Mouse (Mus musculus): ENCODE measurements around the gene Mast3. TPM values are rescaled to one million over a fixed set of nuclear protein-coding genes. Genes with fewer than 3 reads are reported as not detected.

Gene Mast3
- polyA plus RNA-seq, 1 experiment from 2014 or later, result 18.3 TPM

GRCm38 (mm10) chr8:70798281-70798680 is 6.6 kb downstream of the Mast3 start:
- no peak for ATAC-seq
- WGBS, result 13% methylated on average over 15 of the region's 15 CpGs
- H3K27me3 ChIP-seq, result peaks cover 63% of the 10 kb centered on the region

GRCm38 (mm10) chr8:70797081-70798070 is 7.5 kb downstream of the Mast3 start:
- ATAC-seq, result peak; percentile 80
- Histone ChIP-seq H3K9me3 (no peaks in the 10 kb centered on the region), H3K4me1 (replicated peaks) (peaks cover 44% of the 10 kb centered on the region), H3K9ac (replicated peaks) (peak overlapping the region; percentile 76), H3K4me3 (replicated peaks) (peak overlapping the region; percentile 56), H3K27me3 (peaks cover 54% of the 10 kb centered on the region), H3K36me3 (no peaks in the 10 kb centered on the region), H3K27ac (peak overlapping the region; percentile 39; the same call in 1 of the 2 replicates), H3K4me2 (replicated peaks) (peak overlapping the region; percentile 80)
- WGBS, result under 1% methylated on average over 57 of the region's 57 CpGs

More at GRCm38 (mm10) chr8:70798281-70798680, 6.6 kb downstream of the Mast3 start:
- H3K9ac ChIP-seq (replicated peaks), result no peak overlapping the region
- no peak overlapping the region for H3K27ac ChIP-seq
- peaks cover 36% of the 10 kb centered on the region for H3K4me1 ChIP-seq (replicated peaks)
- H3K4me2 ChIP-seq (replicated peaks), result peak overlapping the region; percentile 80
- H3K4me3 ChIP-seq (replicated peaks), result peak overlapping the region; percentile 56
- H3K9me3 ChIP-seq, result no peaks in the 10 kb centered on the region
- H3K36me3 ChIP-seq, result no peaks in the 10 kb centered on the region

- peak; percentile 7; the same call in 1 of the 2 replicates for ATAC-seq
- H3K9me3 ChIP-seq, result no peaks in the 10 kb centered on the region
- peak overlapping the region; percentile 39 for H3K27ac ChIP-seq
- H3K4me1 ChIP-seq (replicated peaks), result peaks cover 49% of the 10 kb centered on the region
- peak overlapping the region; percentile 56 for H3K4me3 ChIP-seq (replicated peaks)
- H3K4me2 ChIP-seq (replicated peaks), result peak overlapping the region; percentile 80
- H3K36me3 ChIP-seq, result no peaks in the 10 kb centered on the region
- peaks cover 51% of the 10 kb centered on the region for H3K27me3 ChIP-seq
- H3K9ac ChIP-seq (replicated peaks), result peak overlapping the region; percentile 76
- 3% methylated on average over 49 of the region's 54 CpGs for WGBS
These were observed 8.3 kb downstream of the Mast3 start for GRCm38 (mm10) chr8:70796403-70797080.

GRCm38 (mm10) chr8:70795370-70795769 is 9.5 kb downstream of the Mast3 start:
- H3K9me3 ChIP-seq, result no peaks in the 10 kb centered on the region
- 94% methylated on average over 2 of the region's 2 CpGs for WGBS
- H3K4me2 ChIP-seq (replicated peaks), result 0 out of 2 replicates have a peak overlapping the region, but pooled peaks have one; percentile 80
- peaks cover 44% of the 10 kb centered on the region for H3K27me3 ChIP-seq
- H3K4me3 ChIP-seq (replicated peaks), result no peak overlapping the region
- no peak overlapping the region for H3K9ac ChIP-seq (replicated peaks)
- no peak overlapping the region for H3K27ac ChIP-seq
- ATAC-seq, result no peak
- H3K4me1 ChIP-seq (replicated peaks), result peaks cover 56% of the 10 kb centered on the region
- H3K36me3 ChIP-seq, result no peaks in the 10 kb centered on the region

- Histone ChIP-seq H3K4me2 (replicated peaks) (no peak overlapping the region), H3K9me3 (no peaks in the 10 kb centered on the region), H3K27me3 (peaks cover 39% of the 10 kb centered on the region), H3K36me3 (peaks cover 3% of the 10 kb centered on the region; the same call in 1 of the 2 replicates), H3K4me3 (replicated peaks) (no peak overlapping the region), H3K27ac (no peak overlapping the region), H3K4me1 (replicated peaks) (peaks cover 57% of the 10 kb centered on the region), H3K9ac (replicated peaks) (no peak overlapping the region)
- no peak for ATAC-seq
- 94% methylated on average over 2 of the region's 2 CpGs for WGBS
These were observed 10.6 kb downstream of the Mast3 start for GRCm38 (mm10) chr8:70794215-70794614.

- H3K9ac ChIP-seq (replicated peaks), result peak overlapping the region; percentile 77
- WGBS, result under 1% methylated on average over 20 of the region's 20 CpGs
- H3K9me3 ChIP-seq, result no peaks in the 10 kb centered on the region
- peaks cover 52% of the 10 kb centered on the region for H3K4me1 ChIP-seq (replicated peaks)
- peak overlapping the region; percentile 57 for H3K4me3 ChIP-seq (replicated peaks)
- peak overlapping the region; percentile 92 for H3K27ac ChIP-seq
- H3K27me3 ChIP-seq, result peaks cover 30% of the 10 kb centered on the region
- H3K4me2 ChIP-seq (replicated peaks), result peak overlapping the region; percentile 77
- H3K36me3 ChIP-seq, result peaks cover 17% of the 10 kb centered on the region
- peak; percentile 65 for ATAC-seq
These were observed 12.2 kb downstream of the Mast3 start for GRCm38 (mm10) chr8:70792700-70793099.

GRCm38 (mm10) chr8:70791975-70792691 is 12.7 kb downstream of the Mast3 start:
- ATAC-seq, result peak; percentile 87
- Histone ChIP-seq H3K4me1 (replicated peaks) (peaks cover 46% of the 10 kb centered on the region), H3K4me2 (replicated peaks) (peak overlapping the region; percentile 77), H3K9me3 (no peaks in the 10 kb centered on the region), H3K27me3 (peaks cover 27% of the 10 kb centered on the region), H3K36me3 (peaks cover 23% of the 10 kb centered on the region), H3K4me3 (replicated peaks) (peak overlapping the region; percentile 57), H3K27ac (peak overlapping the region; percentile 92), H3K9ac (replicated peaks) (peak overlapping the region; percentile 77)
- 6% methylated on average over 58 of the region's 58 CpGs for WGBS

- H3K27ac ChIP-seq, result no peak overlapping the region
- H3K27me3 ChIP-seq, result peaks cover 25% of the 10 kb centered on the region
- peak overlapping the region; percentile 77 for H3K9ac ChIP-seq (replicated peaks)
- no peaks in the 10 kb centered on the region for H3K9me3 ChIP-seq
- peaks cover 40% of the 10 kb centered on the region for H3K4me1 ChIP-seq (replicated peaks)
- 83% methylated on average over 7 of the region's 7 CpGs for WGBS
- peaks cover 31% of the 10 kb centered on the region for H3K36me3 ChIP-seq
- H3K4me2 ChIP-seq (replicated peaks), result peak overlapping the region; percentile 77
- H3K4me3 ChIP-seq (replicated peaks), result peak overlapping the region; percentile 57; the same call in 1 of the 2 replicates
- no peak for ATAC-seq
These were observed 13.6 kb downstream of the Mast3 start for GRCm38 (mm10) chr8:70791294-70791701.

GRCm38 (mm10) chr8:70790846-70791245 is 14.0 kb downstream of the Mast3 start:
- ATAC-seq, result no peak
- Histone ChIP-seq H3K27me3 (peaks cover 21% of the 10 kb centered on the region), H3K4me1 (replicated peaks) (peaks cover 38% of the 10 kb centered on the region), H3K9me3 (no peaks in the 10 kb centered on the region), H3K36me3 (peaks cover 36% of the 10 kb centered on the region), H3K4me3 (replicated peaks) (0 out of 2 replicates have a peak overlapping the region, but pooled peaks have one; percentile 57), H3K4me2 (replicated peaks) (peak overlapping the region; percentile 77), H3K9ac (replicated peaks) (peak overlapping the region; percentile 77), H3K27ac (no peak overlapping the region)
- WGBS, result 68% methylated on average over 8 of the region's 8 CpGs

GRCm38 (mm10) chr8:70789046-70789445 is 15.8 kb downstream of the Mast3 start:
- H3K9ac ChIP-seq (replicated peaks), result 0 out of 2 replicates have a peak overlapping the region, but pooled peaks have one; percentile 30
- WGBS, result 87% methylated on average over 10 of the region's 10 CpGs
- H3K36me3 ChIP-seq, result peaks cover 54% of the 10 kb centered on the region
- H3K27me3 ChIP-seq, result peaks cover 12% of the 10 kb centered on the region; the same call in 1 of the 2 replicates
- H3K27ac ChIP-seq, result no peak overlapping the region
- H3K4me3 ChIP-seq (replicated peaks), result no peak overlapping the region
- H3K4me2 ChIP-seq (replicated peaks), result no peak overlapping the region
- ATAC-seq, result no peak
- no peaks in the 10 kb centered on the region for H3K9me3 ChIP-seq
- peaks cover 34% of the 10 kb centered on the region for H3K4me1 ChIP-seq (replicated peaks)
